Mouse (Mus musculus): ENCODE results near the gene Rad51b. TPM values are rescaled to one million over a fixed set of nuclear protein-coding genes. Genes with fewer than 3 reads are reported as not detected.
A peak's percentile ranks its signal among the peaks of the same experiment; 100 is the strongest.

The Rad51b gene
- polyA plus RNA-seq, 1 experiment from 2014 or later = 5.1 TPM

DNA sequence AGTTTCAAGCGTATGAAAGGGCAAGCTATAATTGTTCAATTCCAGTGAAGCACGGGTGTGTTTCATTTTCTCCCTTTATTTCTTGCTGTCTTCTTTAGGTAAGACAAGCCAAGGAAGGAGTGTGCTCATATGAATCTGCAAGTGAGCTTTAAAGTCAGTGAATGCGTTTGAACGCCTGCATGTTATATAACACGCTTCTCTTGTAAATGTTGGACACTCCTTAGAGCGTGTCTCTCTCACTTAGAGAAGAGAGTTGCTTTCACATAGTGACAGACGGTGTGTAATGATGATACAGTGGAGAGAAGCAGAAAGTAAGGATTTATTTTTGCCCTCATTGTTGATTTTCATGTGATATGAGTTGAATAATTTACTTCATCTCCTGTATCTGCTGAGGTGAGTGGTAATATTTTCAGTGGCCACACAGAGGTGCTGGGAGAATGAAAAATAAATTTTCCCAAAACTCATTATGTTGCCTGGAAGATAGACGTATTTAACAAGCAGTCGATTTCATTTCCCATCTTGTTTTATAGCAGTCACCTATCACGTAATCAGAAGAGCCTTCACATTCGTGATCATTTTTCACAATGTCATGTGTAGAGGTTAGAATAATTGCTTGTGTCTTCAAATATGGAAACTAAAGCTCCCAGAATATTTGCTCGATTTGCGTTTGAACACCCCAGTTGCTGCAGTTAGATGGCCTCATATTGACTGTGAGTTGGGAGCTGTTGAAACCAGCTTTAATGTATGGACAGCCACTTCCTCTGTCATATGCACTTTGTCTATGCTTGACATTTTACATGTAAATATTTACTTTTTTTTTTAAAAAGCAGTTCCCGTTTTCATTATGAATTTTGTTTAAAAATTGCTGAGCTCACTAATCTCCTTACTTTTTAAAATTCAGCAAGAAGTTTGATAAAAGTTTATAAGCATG is 228.1 kb downstream of the Rad51b start:
- TF ChIP-seq CTCF (IDR thresholded peaks at IDR 0.05) = peak; percentile 12
- in situ Hi-C loops (cut with MboI; ENCODE audit: low pct_unique_long_range_greater_than_20kb) = no loop called here
- DNase-seq (ENCODE audit: low read depth, low spot score) (no peak), ATAC-seq (no peak)
- CTCF ChIA-PET = interaction anchor here (0.7 kb wide), 1 partner anchor 178 kb away, joined by 3 read pairs; no protein-coding TSS in a partner anchor
- POLR2A ChIA-PET = interaction anchor here (0.8 kb wide), 1 partner anchor 17 kb away, joined by 3 read pairs; no protein-coding TSS in a partner anchor
- H3K27me3 ChIP-seq = no peaks in the 10 kb centered on the region

DNA sequence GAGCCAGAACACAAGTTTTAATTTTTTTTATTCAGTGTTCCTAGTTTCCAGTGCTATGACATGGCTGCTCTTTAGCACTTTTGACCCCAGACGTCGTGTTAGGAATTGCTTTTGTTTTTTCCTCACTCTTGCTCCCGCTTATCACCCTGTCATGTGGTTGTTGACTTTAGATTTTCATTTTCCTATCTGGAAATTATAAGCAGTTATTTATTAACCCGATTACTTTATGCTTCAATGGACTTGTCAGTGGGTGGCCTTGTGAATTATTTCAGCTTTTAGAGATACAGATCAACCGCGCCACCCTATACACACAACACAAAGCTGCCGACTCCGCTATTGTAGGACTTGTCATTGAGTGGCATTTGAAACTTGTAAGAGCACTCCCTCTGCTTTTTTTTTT is 228.8 kb downstream of the Rad51b start:
- no peak for TF ChIP-seq CTCF (IDR thresholded peaks at IDR 0.05)
- POLR2A ChIA-PET = interaction anchor here (0.7 to 0.8 kb wide), 2 partner anchors 18 to 173 kb away, joined by 3 to 7 read pairs; no protein-coding TSS in a partner anchor
- ATAC-seq = no peak
- in situ Hi-C loops (cut with MboI; ENCODE audit: low pct_unique_long_range_greater_than_20kb) = no loop called here
- no peaks in the 10 kb centered on the region for H3K27me3 ChIP-seq
- CTCF ChIA-PET = interaction anchor here (0.7 kb wide), 1 partner anchor 179 kb away, joined by 3 read pairs; no protein-coding TSS in a partner anchor
- no peak for DNase-seq (ENCODE audit: low read depth, low spot score)

DNA sequence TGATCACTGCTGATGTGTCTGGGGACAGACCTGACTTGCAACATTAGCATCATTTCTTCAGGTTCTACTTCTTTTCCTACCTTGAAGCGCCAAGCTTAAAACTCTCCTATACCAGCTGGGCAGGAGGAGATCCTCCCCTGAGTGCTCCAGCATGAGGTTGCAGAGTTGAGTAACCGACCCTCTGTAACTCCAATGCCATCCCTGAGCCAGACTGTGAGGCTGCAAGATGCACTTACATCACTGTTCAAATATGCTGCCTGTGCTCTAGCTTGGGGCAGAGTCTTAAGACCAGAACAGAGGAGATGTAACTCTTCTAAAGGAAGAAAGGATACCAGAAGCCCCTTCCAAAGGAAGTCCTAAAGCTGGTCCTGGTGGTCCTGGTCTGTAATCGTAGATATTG is 230.1 kb downstream of the Rad51b start:
- ATAC-seq = no peak
- in situ Hi-C loops (cut with MboI; ENCODE audit: low pct_unique_long_range_greater_than_20kb) = no loop called here
- CTCF ChIA-PET = no interaction called here
- H3K27me3 ChIP-seq = no peaks in the 10 kb centered on the region
- no peak for DNase-seq (ENCODE audit: low read depth, low spot score)
- POLR2A ChIA-PET = no interaction called here
- no peak for TF ChIP-seq CTCF (IDR thresholded peaks at IDR 0.05)

DNA sequence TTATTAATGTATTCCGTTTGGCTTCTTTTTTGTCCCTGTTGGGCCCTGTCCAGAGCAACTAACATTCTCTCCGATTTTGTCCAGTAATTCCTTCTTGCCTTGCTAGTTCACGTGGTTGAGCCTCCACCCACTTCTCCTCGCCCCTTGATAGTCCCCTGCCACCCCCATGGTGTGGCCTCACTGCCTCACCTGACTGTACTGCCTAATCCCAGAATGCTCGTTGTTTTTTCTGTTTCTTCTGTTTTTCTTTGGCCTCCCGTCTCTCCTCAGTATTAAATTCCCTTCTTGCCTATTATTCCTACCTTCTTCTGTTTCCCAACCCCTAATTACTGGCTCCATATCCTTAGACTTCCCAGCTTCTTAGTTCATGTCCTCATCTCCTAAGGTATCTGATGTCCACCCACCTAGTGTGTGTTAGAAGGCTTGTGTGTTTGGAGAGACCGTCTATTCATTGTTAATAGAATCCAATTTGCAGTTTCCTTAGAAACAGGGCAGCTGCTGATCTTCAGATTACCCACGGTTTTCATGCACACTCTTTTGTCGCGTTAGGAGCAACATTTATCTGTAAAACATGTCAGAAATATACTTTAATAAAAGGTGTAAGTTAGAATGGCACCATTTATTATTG is 233.3 kb downstream of the Rad51b start:
- POLR2A ChIA-PET = interaction anchor here (0.6 kb wide), 1 partner anchor 53 kb away, joined by 4 read pairs; no protein-coding TSS in a partner anchor

DNA sequence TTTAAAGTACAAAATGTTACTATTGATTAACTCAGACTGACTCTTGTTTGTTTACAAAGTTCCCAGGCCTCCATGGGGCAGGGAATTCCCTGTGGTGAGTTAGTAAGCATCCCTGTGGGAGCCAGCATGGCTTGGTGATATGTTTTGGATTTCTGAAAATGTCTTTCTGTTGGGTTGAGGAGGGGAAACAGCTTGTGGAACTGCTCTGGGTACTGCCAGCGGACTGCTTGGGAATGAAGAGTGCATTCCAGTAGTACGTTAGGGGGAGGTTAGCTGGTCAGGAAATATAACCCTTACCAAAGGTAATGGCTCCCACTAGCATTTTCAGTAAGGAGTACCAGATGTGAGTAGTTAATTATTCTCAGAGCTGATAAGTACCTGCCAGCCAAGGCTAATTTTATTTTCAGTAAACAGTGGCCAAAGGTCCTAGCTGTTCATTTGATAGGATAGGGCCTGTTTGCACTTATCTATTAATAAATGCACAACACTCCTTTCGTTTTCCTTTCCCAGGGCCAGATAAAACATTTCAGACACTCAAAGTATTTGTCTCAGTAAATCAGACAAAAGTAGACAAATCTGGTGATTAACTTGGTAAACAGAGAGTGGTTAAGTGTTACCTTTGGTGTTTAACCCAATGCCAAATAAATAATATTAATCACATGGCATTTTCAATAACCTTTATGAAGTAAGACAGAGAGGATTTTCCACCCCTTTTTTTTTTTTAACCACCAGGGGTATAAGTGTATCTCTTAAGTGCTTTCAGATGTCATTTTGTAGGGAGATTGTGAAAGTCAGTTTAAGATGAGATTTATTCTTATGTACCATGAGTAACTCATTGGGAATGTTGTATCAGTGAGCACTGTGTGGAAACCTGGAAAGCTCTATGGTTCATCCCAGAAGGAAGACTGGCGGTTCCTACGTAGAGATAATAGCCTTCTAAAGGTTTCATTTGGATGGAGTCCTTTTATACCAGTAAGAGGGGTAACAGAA is 235.0 kb downstream of the Rad51b start:
- TF ChIP-seq CTCF (IDR thresholded peaks at IDR 0.05) = no peak
- peak; percentile 35 for ATAC-seq

More for the DNA sequence above, 233.3 kb downstream of the Rad51b start:
- CTCF ChIA-PET = no interaction called here
- ATAC-seq (no peak), DNase-seq (ENCODE audit: low read depth, low spot score) (no peak)
- in situ Hi-C loops (cut with MboI; ENCODE audit: low pct_unique_long_range_greater_than_20kb) = no loop called here
- no peak for TF ChIP-seq CTCF (IDR thresholded peaks at IDR 0.05)
- no peaks in the 10 kb centered on the region for H3K27me3 ChIP-seq

DNA sequence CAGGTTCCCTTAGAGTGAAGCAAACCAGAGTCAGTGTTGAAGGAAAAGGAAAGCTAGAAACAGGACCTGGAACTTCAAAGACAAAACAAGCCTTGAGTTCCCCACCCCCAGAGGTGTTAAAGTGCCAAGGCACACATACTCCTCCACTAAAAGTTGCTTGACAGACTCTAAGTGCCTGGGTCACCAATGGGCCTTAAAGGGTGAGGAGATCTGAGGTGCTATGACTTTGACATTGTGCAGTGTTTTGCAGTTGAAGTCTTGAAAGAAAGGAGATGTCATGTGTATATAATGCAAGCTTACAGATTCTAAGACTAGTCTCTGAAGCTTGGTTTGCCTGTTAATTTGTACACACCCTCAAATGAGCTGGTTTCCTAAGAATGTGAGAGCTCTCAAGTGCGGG is 237.7 kb downstream of the Rad51b start:
- POLR2A ChIA-PET = no interaction called here

More for the DNA sequence above, 235.0 kb downstream of the Rad51b start:
- in situ Hi-C loops (cut with MboI; ENCODE audit: low pct_unique_long_range_greater_than_20kb) = no loop called here
- no peaks in the 10 kb centered on the region for H3K27me3 ChIP-seq
- ChIA-PET POLR2A (interaction anchor here (0.7 kb wide), 1 partner anchor 677 kb away, joined by 3 read pairs; no protein-coding TSS in a partner anchor), CTCF (no interaction called here)
- no peak for DNase-seq (ENCODE audit: low read depth, low spot score)

DNA sequence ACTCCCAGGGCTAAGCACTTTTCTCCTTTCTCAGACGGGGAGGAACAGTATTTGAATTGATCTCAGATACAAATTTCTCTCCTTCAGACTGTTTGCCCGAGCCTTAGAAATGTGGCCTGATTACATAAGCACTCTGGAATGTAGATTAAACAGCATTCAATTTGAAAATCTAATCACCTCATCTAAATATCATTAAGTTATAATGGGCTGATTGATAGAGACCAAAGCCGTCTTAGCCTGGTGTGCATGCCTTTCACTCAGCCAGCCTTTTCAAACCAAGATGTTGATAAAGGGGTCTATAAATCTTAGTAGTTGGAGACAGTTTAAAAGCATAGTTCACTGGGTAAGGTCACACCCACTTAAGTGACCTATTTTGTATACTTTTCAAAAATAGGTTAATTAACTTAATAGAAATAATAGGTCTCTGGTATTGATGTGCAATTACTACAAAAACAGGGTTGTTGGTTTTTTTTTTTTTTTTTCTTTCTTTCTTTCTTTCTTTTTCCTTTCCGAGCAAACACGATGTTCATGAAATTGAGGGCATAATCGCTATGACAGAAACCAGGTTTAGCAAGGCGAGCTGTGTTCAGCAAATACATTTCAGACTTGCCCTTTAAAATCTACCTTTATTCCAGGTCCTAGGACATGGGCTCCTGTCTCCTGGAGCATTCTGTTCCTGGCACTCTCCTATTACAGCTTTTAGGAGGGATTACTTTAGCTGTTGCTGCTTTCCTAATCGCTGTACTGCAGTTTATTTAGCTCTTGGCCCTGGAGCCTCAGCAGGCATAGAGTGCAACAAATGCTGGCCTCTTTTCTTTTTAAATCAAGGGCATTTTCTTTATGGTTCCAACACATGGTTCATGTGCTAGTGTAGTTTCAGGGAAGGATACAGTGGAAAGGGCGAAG is 238.7 kb downstream of the Rad51b start:
- in situ Hi-C loops (cut with MboI; ENCODE audit: low pct_unique_long_range_greater_than_20kb) = no loop called here
- TF ChIP-seq CTCF (IDR thresholded peaks at IDR 0.05) = no peak
- POLR2A ChIA-PET = no interaction called here
- no peak for DNase-seq (ENCODE audit: low read depth, low spot score)
- CTCF ChIA-PET = no interaction called here
- ATAC-seq = no peak
- H3K27me3 ChIP-seq = no peaks in the 10 kb centered on the region

More for the DNA sequence above, 237.7 kb downstream of the Rad51b start:
- DNase-seq (ENCODE audit: low read depth, low spot score) (no peak), ATAC-seq (no peak)
- no peaks in the 10 kb centered on the region for H3K27me3 ChIP-seq
- CTCF ChIA-PET = no interaction called here
- TF ChIP-seq CTCF (IDR thresholded peaks at IDR 0.05) = no peak
- in situ Hi-C loops (cut with MboI; ENCODE audit: low pct_unique_long_range_greater_than_20kb) = no loop called here

DNA sequence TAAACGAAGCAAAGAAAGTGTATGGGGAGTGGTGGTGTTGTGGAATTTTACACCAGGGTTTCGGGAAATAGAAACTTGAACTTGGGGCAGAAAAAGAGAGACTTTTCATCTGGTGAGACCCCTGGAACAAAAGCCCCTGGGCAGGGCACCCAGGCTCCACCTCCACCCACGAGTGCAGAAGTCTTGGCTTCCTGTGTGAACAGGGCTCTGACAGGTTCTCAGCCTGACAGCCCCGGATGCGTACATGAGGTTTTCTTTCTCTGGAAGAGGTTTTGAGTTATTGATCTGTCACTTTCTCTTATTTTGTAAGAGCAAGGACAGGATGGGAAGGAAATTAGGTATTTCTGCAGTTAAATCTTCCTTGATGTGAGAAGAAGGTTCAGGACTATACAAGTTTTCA is 243.1 kb downstream of the Rad51b start:
- POLR2A ChIA-PET = interaction anchor here (0.5 to 0.7 kb wide), 3 partner anchors 34 to 171 kb away, joined by 3 to 4 read pairs (median 4); no protein-coding TSS in a partner anchor
- DNase-seq (ENCODE audit: low read depth, low spot score) (no peak), ATAC-seq (no peak)
- CTCF ChIA-PET = interaction anchor here (1.3 to 1.5 kb wide), 2 partner anchors 19 to 37 kb away, joined by 3 read pairs; no protein-coding TSS in a partner anchor
- H3K27me3 ChIP-seq = no peaks in the 10 kb centered on the region
- in situ Hi-C loops (cut with MboI; ENCODE audit: low pct_unique_long_range_greater_than_20kb) = loop anchor here (5.0 kb wide), 1 partner anchor 62 kb away; no protein-coding TSS in a partner anchor
- no peak for TF ChIP-seq CTCF (IDR thresholded peaks at IDR 0.05)

DNA sequence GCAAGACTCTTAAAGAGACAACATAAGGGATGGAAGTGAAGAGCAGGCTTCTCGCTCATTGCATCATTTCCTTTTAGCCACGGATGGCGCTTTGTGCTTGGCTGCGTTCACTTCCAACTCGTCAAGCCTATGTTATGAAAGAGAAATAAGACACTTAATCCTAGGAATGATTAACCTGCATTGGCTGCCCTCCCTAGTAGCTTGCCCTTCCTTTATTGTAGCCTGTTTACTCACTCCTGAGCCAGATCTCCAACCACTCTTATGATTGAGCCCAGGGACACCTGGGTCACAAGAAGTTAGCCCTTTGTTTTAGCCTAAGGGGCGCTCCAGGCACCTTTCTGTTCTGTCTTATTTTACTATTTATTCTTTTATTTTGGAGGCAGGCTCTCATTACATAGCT is 244.5 kb downstream of the Rad51b start:
- no peak for TF ChIP-seq CTCF (IDR thresholded peaks at IDR 0.05)
- in situ Hi-C loops (cut with MboI; ENCODE audit: low pct_unique_long_range_greater_than_20kb) = loop anchor here (5.0 kb wide), 1 partner anchor 61 kb away; no protein-coding TSS in a partner anchor
- ChIA-PET CTCF (interaction anchor here (1.0 to 1.2 kb wide), 3 partner anchors 18 to 182 kb away, joined by 3 to 5 read pairs (median 3); no protein-coding TSS in a partner anchor), POLR2A (no interaction called here)
- ATAC-seq (peak; percentile 57), DNase-seq (ENCODE audit: low read depth, low spot score) (peak; percentile 85)
- H3K27me3 ChIP-seq = no peaks in the 10 kb centered on the region

Data from Patski (cell line).